Mouse (Mus musculus): ENCODE measurements around the gene Opa1. TPM values are rescaled to one million over a fixed set of nuclear protein-coding genes. Genes with fewer than 3 reads are reported as not detected.

The Opa1 gene
- polyA plus RNA-seq, 1 experiment, result 143 TPM

DNA sequence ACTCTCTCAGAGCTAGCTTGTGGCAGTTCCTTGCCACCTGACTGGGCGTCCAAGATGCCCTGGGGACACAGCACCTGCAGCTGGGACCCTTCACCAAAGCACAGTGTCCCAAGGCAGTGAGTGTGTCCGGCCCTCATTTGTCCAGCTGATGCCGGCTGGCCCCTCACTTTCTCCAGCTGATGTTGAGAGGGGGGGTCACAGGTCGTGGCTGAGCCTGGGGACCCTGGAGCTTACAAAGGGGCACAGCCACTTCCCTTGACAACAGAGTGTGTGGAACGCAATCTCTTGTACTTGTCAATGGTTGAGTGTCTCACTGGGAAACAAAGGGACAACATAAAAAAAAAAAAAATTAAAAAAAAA, 88.5 kb downstream of the Opa1 start:
- Histone ChIP-seq H3K4me3 (ENCODE audit: insufficient read depth, low read depth, low read length) (no peak overlapping the region), H3K27ac (replicated peaks; ENCODE audit: low read depth, low read length) (no peak overlapping the region), H3K4me1 (ENCODE audit: control insufficient read depth, insufficient read depth, insufficient read length, low read length) (no peaks in the 10 kb centered on the region)

DNA sequence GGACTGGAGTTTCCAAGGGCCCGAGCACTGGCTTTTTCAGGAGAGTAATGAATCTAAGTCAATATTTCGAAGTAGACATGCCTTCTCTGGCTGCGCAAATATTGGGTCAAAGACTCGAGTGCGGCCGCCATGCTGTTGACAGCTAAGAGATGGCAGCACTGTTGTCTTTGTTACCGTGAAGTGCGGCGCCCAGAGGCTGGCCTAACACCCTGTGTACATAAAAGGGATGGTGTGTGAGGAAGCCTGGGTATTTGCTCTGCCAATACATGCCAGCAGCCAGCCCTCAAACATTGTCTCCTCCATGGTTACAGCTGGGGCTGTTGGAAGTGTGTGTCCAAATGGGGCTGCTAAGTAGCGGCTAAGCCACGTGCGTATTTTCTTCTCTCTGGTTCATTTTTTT, 89.3 kb downstream of the Opa1 start:
- H3K27ac ChIP-seq (replicated peaks; ENCODE audit: low read depth, low read length), result no peak overlapping the region
- H3K4me1 ChIP-seq (ENCODE audit: control insufficient read depth, insufficient read depth, insufficient read length, low read length), result no peaks in the 10 kb centered on the region
- H3K4me3 ChIP-seq (ENCODE audit: insufficient read depth, low read depth, low read length), result no peak overlapping the region

DNA sequence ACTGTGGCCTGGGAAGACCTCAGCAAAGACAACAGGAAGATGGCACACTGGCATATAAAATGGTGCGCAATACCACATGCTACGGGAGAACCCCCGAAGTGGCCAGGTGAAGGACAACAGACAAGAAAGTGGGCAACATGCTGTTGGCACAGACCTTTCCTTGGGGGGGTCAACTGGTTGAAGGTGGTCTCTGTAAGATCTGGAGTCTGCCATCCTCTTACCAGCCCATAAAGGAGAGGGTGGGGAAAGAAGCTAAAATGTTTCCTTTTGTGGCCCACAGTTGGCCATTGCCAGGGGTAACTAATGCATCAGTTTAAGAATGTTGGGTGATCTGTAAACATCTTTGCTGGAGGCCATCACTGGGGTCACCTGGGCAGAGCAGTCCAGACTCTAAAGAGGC, 91.7 kb downstream of the Opa1 start:
- no peak overlapping the region for H3K27ac ChIP-seq (replicated peaks; ENCODE audit: low read depth, low read length)
- H3K4me3 ChIP-seq (ENCODE audit: insufficient read depth, low read depth, low read length), result no peak overlapping the region
- H3K4me1 ChIP-seq (ENCODE audit: control insufficient read depth, insufficient read depth, insufficient read length, low read length), result no peaks in the 10 kb centered on the region

DNA sequence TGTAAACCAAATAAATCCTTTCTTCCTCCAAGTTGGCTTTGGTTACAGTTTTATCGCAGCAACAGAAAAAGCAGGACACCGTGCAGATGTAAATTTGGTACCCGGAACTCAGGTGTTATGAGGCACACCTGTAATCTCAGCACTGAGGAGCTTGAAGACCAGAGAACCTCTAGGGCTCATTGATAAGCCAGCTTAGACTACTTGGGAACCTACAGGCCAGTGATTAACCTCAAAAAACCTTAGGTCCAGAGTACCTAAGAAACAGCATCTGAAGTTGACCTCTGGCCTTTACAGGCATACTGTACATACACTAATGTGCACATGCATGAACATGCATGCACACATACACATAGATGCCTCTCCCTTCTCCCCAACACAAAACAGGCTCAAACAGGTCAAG, 94.1 kb downstream of the Opa1 start:
- Histone ChIP-seq H3K4me3 (ENCODE audit: insufficient read depth, low read depth, low read length) (no peak overlapping the region), H3K4me1 (ENCODE audit: control insufficient read depth, insufficient read depth, insufficient read length, low read length) (no peaks in the 10 kb centered on the region), H3K27ac (replicated peaks; ENCODE audit: low read depth, low read length) (no peak overlapping the region)

DNA sequence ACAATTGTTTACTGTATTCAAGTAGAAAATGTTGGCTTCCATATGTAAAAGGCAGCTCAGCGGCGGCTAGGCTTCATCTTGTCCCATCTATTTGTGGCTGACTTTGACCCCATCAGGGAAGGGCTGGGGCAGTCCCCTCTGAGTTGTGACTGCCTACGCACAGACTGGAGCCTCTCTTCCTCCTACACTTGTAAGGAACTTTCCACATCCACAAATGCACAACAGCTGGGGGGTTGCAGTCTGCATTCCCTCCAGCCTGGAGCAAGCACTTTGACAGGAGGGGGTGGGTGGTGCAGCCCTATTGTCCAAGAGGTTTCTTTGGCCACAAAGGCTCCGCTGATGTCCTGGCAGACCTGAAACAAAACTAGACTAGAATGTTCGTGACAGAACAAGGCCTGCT, 100.5 kb downstream of the Opa1 start:
- Histone ChIP-seq H3K27ac (replicated peaks; ENCODE audit: low read depth, low read length) (no peak overlapping the region), H3K4me3 (ENCODE audit: insufficient read depth, low read depth, low read length) (no peak overlapping the region), H3K4me1 (ENCODE audit: control insufficient read depth, insufficient read depth, insufficient read length, low read length) (peaks cover 3% of the 10 kb centered on the region)

DNA sequence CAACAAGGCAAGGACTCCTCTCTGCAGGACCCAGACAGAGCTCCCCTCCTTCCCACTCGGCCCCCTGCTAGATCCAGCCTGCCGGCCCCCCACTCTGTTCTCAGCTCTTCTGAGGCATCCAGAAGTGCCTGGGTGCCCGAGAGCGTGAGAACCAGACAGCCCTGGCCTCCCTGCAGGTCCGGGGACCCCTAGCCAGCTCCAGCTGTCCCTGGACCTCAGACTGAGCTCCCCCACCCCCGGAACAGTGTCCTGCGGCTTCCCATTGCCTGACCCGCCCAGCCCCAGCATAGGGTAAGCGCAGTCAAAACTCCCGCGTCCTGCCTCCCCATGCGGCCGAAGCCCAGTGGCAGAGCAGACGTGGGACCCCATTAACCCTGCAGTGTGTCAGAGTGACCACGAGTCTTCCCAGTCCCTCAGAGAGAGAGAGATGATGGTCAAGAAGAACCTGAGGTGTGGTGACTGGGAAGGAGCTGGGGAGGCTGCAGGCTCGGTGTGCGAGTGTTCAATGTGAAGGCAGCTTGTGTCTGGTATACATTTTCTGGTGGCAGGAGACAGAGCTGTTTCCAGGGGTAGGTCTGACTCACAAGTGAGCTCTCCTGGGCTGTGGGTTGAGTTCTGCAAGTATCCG, 101.5 kb downstream of the Opa1 start:
- peaks cover 3% of the 10 kb centered on the region for H3K4me1 ChIP-seq (ENCODE audit: control insufficient read depth, insufficient read depth, insufficient read length, low read length)
- no peak overlapping the region for H3K27ac ChIP-seq (replicated peaks; ENCODE audit: low read depth, low read length)
- H3K4me3 ChIP-seq (ENCODE audit: insufficient read depth, low read depth, low read length), result no peak overlapping the region

DNA sequence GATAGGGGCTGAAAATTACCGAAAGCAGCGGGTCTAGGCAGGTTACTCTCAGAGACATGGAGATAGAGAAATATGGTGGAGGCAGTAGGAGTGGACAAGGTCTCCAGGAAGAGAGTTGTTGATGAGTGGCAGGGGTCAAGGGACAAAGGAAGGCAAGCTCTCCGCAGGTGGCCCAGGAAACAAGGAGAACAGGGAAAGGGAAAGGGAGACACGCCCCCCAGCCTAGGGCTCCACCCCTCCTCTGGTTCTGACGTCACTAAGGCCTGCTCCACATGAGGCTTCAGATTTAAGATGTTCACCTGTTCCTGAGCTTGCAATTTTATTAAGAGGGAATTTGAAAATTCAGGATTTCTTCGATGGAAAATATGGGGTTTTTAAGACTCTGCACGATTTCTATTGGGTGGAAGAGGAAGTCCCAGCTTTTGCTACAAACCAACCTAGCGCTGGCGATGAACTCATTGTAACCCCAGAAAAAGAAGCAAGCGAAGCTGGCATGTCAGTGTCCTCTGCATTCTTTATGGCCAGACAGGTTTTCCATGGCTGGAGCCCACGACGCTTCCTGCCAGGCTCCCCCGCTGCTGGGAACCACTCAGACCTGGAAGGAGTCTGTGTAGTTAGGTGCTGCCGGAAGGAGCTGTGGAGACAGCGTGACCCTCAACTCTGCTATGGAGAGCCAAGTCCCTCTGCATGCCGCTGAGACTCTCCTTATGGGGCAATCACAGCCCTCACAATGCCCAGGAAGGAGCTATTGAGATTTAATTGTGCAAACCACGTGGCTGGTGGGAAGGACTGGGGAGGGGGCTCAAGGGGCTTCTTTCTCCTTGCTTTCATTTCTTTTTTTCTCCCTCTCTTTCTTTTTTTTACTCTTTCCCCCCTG, 103.7 kb downstream of the Opa1 start:
- H3K4me1 ChIP-seq (ENCODE audit: control insufficient read depth, insufficient read depth, insufficient read length, low read length), result peaks cover 3% of the 10 kb centered on the region
- H3K27ac ChIP-seq (replicated peaks; ENCODE audit: low read depth, low read length), result no peak overlapping the region

DNA sequence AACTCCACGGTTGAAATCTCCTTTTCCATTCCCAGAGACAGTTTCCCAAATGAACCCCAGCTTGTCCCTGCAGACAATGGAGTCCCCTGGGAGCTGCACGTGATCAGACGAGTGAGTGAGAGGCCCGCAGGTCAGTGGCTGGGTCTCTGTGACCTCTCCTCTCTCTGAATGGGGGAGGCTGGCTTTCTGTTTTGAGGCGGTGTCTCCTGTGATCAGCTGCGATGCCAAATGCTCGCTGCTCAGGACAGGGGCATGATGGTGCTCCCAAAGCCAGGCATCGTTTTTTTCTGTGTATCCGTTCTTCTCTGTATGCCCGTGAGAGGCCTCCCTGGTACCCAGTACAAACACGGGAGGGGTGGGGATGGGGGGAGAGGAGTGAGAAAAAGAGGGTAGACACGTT, 104.4 kb downstream of the Opa1 start:
- H3K4me3 ChIP-seq (ENCODE audit: insufficient read depth, low read depth, low read length), result peak overlapping the region; percentile 0; the same call in 1 of the 2 replicates
- no peak overlapping the region for H3K27ac ChIP-seq (replicated peaks; ENCODE audit: low read depth, low read length)

More for the DNA sequence above, 103.7 kb downstream of the Opa1 start:
- no peak overlapping the region for H3K4me3 ChIP-seq (ENCODE audit: insufficient read depth, low read depth, low read length)

DNA sequence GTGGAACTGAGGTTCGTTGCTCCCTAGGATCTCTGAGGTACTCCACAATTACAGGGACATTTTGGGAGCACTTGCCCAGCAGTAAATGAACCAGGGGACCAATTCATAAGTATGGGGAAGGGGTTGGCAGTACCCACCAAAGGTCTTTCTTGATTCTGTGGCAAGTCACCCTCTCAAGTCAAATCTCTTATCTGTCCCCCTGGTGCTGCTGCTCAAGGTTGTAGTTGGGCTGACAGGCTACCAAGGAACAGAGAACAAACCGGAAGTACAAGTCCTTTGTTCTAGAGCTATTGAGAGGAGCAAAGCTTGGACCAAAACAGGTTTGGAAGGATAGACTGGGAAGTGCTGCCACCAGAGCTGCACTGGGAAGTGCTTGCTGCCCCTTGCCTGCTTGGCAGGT, 105.0 kb downstream of the Opa1 start:
- H3K4me1 ChIP-seq (ENCODE audit: control insufficient read depth, insufficient read depth, insufficient read length, low read length), result peaks cover 3% of the 10 kb centered on the region
- H3K27ac ChIP-seq (replicated peaks; ENCODE audit: low read depth, low read length), result no peak overlapping the region
- no peak overlapping the region for H3K4me3 ChIP-seq (ENCODE audit: insufficient read depth, low read depth, low read length)

More for the DNA sequence above, 104.4 kb downstream of the Opa1 start:
- peaks cover 3% of the 10 kb centered on the region for H3K4me1 ChIP-seq (ENCODE audit: control insufficient read depth, insufficient read depth, insufficient read length, low read length)

DNA sequence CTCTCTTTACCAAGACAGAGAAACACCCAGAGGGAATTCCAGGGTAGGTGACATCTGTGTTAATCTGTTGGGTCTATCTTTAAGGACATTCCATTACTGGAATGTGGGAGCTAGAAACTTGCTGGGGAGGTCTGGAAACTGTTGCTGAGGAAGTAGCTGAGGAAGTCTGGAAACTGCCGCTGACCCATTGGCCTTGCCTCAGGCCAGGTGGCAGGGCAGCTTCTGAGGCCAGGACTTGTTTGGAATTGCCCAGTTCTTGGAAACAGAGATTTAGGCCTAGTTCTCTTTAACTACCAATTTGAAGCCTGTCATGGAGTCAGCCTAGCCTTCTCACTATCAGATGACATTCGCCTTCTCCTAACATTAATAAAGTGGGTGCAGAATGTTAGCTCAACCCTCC, 105.5 kb downstream of the Opa1 start:
- Histone ChIP-seq H3K27ac (replicated peaks; ENCODE audit: low read depth, low read length) (no peak overlapping the region), H3K4me3 (ENCODE audit: insufficient read depth, low read depth, low read length) (no peak overlapping the region), H3K4me1 (ENCODE audit: control insufficient read depth, insufficient read depth, insufficient read length, low read length) (peaks cover 3% of the 10 kb centered on the region)

DNA sequence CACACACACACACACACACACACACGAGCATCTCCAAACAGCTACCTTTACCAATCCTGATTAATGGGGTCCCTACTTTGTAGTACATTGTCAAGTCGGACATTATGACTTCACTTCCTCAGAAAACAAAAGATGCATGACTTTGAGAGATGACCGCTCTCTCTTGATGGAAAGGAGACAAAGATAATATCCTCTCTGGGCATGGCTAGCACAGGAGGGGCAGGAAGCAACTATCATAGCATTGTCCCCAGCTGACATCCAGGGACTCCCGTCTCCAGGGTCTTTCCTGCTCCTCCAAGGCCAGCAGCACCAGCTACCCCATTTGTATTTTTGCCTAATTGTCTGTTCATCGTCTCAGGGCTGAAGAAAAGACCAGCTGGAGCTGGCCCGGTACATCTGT, 107.0 kb downstream of the Opa1 start:
- Histone ChIP-seq H3K27ac (replicated peaks; ENCODE audit: low read depth, low read length) (no peak overlapping the region), H3K4me3 (ENCODE audit: insufficient read depth, low read depth, low read length) (no peak overlapping the region), H3K4me1 (ENCODE audit: control insufficient read depth, insufficient read depth, insufficient read length, low read length) (peaks cover 3% of the 10 kb centered on the region)

DNA sequence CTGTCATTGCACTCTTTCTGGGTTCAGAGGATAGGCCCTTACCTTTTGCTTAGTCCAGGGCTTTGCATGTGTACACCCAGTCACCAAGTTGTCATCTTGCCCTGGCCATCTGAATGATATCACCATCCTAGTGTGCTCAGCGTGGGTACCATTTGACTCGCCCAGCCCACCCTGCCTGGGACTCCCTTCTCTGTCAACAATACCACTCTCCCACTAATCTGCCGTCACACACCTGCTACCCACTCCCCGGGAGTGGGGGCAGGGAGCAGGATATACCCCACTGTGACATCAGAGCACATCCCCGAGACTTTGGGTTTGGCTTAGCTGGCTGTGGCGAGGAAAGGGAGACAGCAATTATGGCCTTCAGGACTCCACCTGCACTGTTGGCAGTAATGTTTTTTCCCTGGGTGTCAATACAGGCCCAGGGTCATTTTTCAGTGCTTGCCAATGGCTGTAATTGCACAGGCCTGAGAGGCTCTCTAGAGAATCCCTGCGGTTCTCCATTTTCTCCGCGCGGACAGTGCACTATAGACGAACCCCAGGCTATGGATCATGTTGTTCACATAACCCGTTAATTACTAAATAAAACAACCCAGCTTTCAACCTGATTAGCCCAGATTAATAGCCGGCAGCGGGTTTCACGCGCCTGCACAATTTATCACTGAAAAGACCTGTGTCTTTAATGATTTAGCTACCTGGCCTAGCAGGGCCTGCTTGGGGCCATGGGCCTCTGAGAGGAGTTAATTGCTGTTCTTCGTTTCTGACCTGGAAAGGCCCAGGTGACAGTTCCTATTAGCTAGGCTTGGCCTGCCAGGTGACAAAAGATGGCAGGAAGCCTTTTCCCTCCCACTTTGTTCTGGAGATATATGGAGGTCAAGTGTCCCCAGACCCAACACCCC, 109.1 kb downstream of the Opa1 start:
- Histone ChIP-seq H3K4me3 (ENCODE audit: insufficient read depth, low read depth, low read length) (no peak overlapping the region), H3K27ac (replicated peaks; ENCODE audit: low read depth, low read length) (no peak overlapping the region), H3K4me1 (ENCODE audit: control insufficient read depth, insufficient read depth, insufficient read length, low read length) (no peaks in the 10 kb centered on the region)

DNA sequence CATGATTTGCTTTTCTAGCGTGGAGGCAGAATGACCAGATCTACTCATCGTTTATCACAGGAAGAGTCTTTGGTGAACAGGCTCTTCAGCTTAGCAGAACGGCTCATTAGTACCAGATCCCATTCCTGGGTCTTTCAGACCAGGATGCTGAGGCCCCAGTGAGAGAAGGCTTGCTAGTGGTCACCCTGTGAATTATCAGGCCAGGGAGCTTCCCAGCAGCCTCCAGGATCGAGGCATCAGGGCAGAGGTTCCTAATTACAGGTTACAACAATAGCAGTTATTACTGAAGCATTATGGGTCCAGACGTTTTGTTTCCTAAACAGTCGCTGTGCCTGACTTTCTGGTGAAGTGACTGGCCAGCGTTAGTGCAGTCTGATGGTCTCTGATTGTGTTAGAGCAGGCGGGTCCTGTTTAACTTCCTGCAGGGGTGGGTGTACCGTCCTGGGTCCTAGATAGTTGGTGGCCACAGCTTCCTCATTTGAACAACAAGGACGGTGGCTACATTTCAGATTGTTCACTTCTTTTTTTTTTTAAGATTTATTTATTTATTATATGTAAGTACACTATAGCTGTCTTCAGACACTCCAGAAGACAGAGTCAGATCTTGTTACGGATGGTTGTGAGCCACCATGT, 110.2 kb downstream of the Opa1 start:
- Histone ChIP-seq H3K27ac (replicated peaks; ENCODE audit: low read depth, low read length) (no peak overlapping the region), H3K4me3 (ENCODE audit: insufficient read depth, low read depth, low read length) (no peak overlapping the region), H3K4me1 (ENCODE audit: control insufficient read depth, insufficient read depth, insufficient read length, low read length) (peaks cover 3% of the 10 kb centered on the region; the same call in 1 of the 2 replicates)

DNA sequence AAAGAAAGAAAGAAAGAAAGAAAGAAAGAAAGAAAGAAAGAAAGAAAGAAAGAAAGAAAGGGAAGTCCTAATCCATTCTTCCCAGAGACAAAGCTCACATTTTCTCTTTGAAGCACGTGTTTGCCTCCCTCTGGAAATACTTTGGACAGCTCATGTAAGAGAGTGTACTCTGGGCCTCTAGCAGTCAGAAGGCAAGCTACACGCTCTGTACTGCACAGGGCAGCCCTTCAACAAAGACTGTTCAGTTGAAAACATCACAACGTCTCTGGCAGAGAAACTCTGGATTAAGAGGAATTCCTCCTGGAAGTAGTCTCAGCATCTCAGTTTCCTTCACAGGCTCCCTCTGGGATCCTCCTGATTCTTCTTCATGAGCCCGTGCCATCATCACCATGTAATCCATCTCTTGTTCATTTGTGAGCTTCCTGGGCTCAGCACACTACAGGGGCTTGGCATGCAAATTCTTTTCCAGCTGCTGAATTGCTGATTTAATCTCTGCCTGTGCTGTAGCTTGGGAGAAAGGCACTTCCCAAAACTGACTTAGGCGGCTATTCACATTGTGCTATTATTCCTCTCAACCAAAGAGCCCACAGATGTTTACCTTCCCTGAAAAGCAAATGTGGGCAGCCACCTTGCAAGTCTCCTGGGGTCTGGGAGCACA, 114.0 kb downstream of the Opa1 start:
- Histone ChIP-seq H3K4me1 (ENCODE audit: control insufficient read depth, insufficient read depth, insufficient read length, low read length) (peaks cover 3% of the 10 kb centered on the region; the same call in 1 of the 2 replicates), H3K4me3 (ENCODE audit: insufficient read depth, low read depth, low read length) (no peak overlapping the region), H3K27ac (replicated peaks; ENCODE audit: low read depth, low read length) (no peak overlapping the region)
